Mouse (Mus musculus): Measurements from ENCODE around the gene Asap3.

GRCm38 (mm10) chr4:136224677-136225460 is 18.7 kb downstream of the Asap3 start:
- TF ChIP-seq CHD2 (IDR thresholded peaks at IDR 0.05; ENCODE audit: low read depth, low read length) (no peak), MAFK (IDR thresholded peaks at IDR 0.05; ENCODE audit: insufficient read depth, low read depth, low read length) (no peak), ZC3H11A (IDR thresholded peaks at IDR 0.05; ENCODE audit: borderline replicate concordance, low read depth, low read length) (no peak), ZNF384 (IDR thresholded peaks at IDR 0.05; ENCODE audit: low read depth, low read length) (no peak)
